Mouse (Mus musculus) CD4-positive, CD25-positive, alpha-beta regulatory T cell, adult 9 weeks (primary cell): Measurements from ENCODE around the gene Irak2. TPM values are rescaled to one million over a fixed set of nuclear protein-coding genes. Genes with fewer than 3 reads are reported as not detected.

ENCODE experiments used
- polyA plus RNA-seq: library from polyadenylated mRNA; unstranded; fragments of 100-300 nt; shearing (Covaris generic); gene quantifications from one replicate; pipeline ENCODE4 v1.2.1, GENCODE M21; 2017

Irak2 gene
- 57.2 TPM for polyA plus RNA-seq

GRCm38 (mm10) chr6:113638302-113639040 lies at the start of gene Irak2:
Gene Irak2, plus strand, starts transcription at chr6:113638467.

DNA sequence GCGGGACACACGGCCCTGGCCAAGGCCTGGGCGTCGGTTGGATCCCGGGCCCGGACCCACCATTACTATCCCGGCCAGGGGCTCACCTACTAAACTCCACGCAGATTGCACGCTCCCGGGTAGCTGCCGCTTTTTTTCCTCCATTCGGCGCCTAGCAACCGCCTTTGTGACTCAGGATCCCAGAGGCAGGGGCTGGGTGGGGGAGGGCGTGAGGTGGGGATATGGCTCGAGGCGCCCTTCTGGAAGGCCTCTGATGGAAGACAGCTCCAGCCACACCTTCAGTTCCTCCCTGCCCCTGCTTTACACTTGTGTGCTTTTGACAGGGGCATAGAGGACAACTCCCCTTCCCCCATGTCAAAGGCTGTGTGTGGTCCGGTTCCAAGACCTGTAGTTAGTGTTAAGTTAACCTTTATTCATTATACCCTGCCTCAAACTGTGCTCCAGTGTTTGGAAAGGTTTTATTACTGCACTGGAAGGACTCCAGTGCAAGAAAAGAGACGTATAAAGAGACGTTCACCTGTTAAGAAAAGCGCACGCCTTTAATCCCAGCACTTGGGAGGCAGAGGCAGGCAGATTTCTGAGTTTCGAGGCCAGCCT lies 37.6 kb upstream of the Irak2 start, which contains the start of gene Fancd2os:
Gene Fancd2os (minus strand): TSS at position 173 of the 597 bp plus-strand sequence.

GRCm38 (mm10) chr6:113604432-113605223 lies 33.6 kb upstream of the Irak2 start, which contains the start of gene Brk1:
Gene Brk1, plus strand, starts transcription at chr6:113604772.

DNA sequence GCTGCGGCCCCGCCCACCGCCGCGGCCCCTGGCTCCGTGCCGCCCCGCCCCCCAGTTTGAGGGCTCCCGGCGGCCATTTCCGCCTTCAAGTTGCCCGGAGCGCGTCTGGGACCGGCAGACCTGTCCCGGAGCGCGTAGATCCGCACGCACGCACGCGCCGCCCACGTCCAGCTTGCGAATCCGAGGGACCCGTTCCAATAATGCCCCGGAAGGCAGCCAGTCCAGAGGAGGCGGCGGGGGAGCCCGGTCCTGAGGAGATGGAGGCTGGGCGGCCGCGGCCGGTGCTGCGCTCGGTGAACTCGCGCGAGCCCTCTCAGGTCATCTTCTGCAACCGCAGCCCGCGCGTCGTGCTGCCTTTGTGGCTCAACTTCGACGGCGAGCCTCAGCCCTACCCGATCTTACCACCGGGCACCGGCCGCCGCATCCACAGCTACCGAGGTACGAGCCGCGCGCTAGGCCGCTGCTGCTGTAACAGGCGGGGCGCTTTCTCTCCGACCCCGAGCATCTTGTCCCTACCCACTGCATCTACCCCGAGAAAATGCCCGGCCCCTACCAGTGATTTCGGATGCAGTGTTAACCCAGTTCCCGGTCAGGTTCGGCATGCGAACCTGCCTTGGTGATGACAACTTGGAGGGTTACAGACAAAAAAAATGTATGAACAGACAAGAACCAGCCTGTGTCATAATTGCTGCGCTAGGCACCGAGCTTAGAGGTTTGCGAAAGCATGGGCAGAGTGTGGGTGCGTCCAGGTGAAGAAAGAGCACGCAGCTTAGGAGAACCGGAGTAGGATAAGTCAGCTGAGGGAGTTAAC lies 14.1 kb upstream of the Irak2 start, which contains the start of gene Vhl:
Gene Vhl (plus strand): TSS at position 19 of the 811 bp plus-strand sequence.

DNA sequence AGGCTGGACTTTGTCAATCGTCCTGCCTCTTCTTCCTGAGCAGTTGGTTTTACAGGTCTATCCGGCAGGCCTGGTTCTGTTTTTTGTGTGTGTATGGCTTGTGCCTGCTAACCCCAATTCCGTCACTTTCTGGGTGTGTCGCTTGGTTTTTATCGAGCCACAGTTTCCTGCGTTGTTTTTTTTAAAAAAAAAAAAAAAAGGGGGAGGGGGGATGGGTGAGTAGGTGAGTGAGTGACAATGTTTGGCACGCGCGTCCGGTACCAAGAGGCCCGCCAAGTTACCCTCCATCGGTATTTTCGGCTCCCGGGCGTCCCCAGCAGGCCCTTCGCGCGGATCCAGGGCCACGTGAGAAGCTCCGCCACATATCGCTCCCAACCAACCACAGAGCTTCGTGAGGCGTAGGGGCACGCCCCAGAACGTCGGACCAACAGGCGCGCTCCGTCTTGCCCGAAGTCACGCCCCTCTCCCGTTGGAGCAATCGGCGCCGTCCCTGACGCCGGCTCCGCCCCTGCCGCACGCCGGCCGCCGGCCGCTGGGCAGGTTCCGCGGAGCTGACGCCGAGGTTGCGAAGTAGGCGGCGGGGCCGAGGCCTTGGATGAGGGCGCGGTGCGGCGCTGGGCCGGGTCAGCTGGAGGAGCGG lies 58.4 kb downstream of the Irak2 start, which contains the start of gene Tatdn2:
Gene Tatdn2 (plus strand): TSS at position 469 of the 640 bp plus-strand sequence.

DNA sequence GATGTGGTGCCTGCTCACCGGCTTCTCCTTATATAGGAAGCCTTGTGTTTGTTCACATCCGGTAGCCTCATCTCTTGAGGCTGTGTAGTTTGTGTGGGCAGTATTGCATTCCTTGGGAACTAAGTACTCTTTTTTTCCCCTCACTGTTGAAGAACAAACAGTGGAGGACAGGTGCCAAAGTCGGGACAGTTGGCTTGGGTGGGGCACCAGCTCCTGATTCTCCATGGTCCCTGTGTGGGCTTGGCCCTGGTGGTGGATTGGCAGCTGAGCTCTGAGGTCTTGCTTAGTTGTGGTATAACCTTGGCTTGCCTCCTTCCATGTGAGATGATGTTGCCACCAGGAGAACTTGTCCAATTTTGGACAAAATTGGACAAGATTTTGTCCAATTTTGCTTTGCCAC lies 81.6 kb downstream of the Irak2 start, which contains the start of gene Ghrl:
Gene Ghrl (minus strand): TSS at position 3 of the 400 bp plus-strand sequence.

GRCm38 (mm10) chr6:113740236-113741217 lies 102.3 kb downstream of the Irak2 start, which contains the start of gene Sec13:
Gene Sec13, minus strand, starts transcription at chr6:113740743.

Other genes starting within 250 kb of the Irak2 start
- gene Ttll3, start 249.2 kb upstream of the Irak2 start, polyA plus RNA-seq, result 16.9 TPM
- gene Rpusd3, start 219.1 kb upstream of the Irak2 start, polyA plus RNA-seq, result 19.9 TPM
- gene Cidec, start 202.7 kb upstream of the Irak2 start, polyA plus RNA-seq, result not detected
- 71.0 TPM for gene Jagn1, start 195.9 kb upstream of the Irak2 start, polyA plus RNA-seq
- gene Il17re, start 180.0 kb upstream of the Irak2 start, polyA plus RNA-seq, result 0.25 TPM
- 0.65 TPM for gene Il17rc, start 167.0 kb upstream of the Irak2 start, polyA plus RNA-seq
- gene Creld1, start 155.2 kb upstream of the Irak2 start, polyA plus RNA-seq, result 12.5 TPM
- 0.25 TPM for gene Prrt3, start 136.5 kb upstream of the Irak2 start, polyA plus RNA-seq
- 115 TPM for gene Emc3, start 106.8 kb upstream of the Irak2 start, polyA plus RNA-seq
- 1.9 TPM for gene Fancd2, start 106.8 kb upstream of the Irak2 start, polyA plus RNA-seq
- not detected for gene Fancd2os, start 37.8 kb upstream of the Irak2 start, polyA plus RNA-seq
- gene Brk1, start 33.7 kb upstream of the Irak2 start, polyA plus RNA-seq, result 290 TPM
- 23.3 TPM for gene Vhl, start 14.5 kb upstream of the Irak2 start, polyA plus RNA-seq
- 0.83 TPM for gene Tatdn2, start 58.6 kb downstream of the Irak2 start, polyA plus RNA-seq
- gene Ghrl, start 81.4 kb downstream of the Irak2 start, polyA plus RNA-seq, result 2.3 TPM
- gene Sec13, start 102.3 kb downstream of the Irak2 start, polyA plus RNA-seq, result 194 TPM